Mouse (Mus musculus): ENCODE results near the gene Sorcs2. TPM values are rescaled to one million over a fixed set of nuclear protein-coding genes. Genes with fewer than 3 reads are reported as not detected.
A peak's percentile ranks its signal among the peaks of the same experiment; 100 is the strongest.

The Sorcs2 gene
- polyA plus RNA-seq, 1 experiment from 2014 or later: 21.2 TPM

DNA sequence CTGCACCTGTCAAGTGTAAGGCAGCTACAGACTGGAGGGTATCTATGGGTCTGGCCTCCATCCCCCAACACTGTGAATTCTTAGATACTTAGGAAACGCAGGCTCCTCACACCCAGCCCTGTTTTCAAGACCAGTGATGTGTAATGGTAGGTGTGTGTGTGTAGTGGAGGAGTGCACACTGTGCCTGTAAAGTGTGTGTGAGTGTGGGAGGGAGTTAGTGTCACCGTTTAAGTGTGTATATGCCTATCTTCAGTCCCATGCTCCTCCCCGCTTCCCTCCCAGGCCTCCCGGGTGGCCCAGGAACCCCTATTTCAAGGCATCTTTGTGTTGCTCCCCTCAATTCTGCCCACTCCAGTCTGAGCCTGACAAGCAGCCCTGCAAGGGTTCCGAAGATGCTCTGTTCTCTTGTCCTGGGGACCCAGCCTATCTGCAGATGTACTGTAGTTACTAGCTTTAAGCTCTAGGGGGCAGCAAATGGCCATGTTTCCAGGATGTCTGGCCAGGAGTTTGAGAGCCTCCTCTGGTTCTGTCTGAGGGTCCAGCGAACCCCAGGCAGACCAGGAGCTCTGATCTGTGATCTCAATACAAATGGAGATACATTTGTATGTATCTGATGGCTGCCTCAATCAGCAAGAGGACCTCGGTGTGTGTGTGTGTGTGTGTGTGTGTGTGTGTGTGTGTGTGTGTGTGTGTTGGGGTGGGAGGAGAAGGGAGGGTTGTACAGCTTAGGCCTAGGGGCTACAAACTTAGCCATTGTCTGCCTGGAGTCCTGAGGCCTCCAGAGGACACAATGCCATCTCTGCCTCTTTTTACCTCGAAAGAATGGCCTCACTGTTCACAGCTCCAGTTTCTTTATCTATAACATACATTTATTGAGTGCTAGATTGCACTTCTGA lies 364.2 kb downstream of the Sorcs2 start:
- Histone ChIP-seq H3K4me3 (no peak overlapping the region), H3K9ac (no peak overlapping the region), H3K9me3 (no peaks in the 10 kb centered on the region), H3K36me3 (no peaks in the 10 kb centered on the region), H3K27ac (no peak overlapping the region), H3K27me3 (no peaks in the 10 kb centered on the region), H3K4me1 (no peaks in the 10 kb centered on the region), H3K4me2 (no peak overlapping the region)
- ATAC-seq (ENCODE audit: borderline replicate concordance, extremely low read depth, low FRiP score, low TSS enrichment): peak; percentile 60; the same call in 1 of the 2 replicates
- 34% methylated on average over 8 of the region's 8 CpGs for WGBS

DNA sequence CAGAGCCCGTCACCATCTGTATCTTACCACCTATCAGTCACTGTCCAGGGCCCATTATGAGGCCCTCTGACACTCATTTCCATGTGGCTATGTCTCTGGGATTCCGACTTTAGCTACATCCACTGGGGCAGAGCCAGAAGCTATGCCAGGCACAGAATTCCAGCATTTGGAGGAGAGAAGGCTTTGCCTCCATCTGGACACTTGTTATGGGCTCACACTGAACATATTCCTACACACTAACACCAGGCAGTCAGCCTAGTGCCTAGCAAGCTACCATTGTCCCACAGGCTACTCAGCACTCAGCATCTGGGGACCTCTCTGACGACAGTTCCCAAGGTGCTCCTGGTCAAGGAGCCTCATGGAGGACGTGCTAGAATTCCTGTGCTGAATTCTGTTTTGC lies 372.9 kb downstream of the Sorcs2 start:
- H3K4me3 ChIP-seq: no peak overlapping the region
- H3K4me2 ChIP-seq: no peak overlapping the region
- WGBS: 78% methylated on average over 4 of the region's 4 CpGs
- no peaks in the 10 kb centered on the region for H3K36me3 ChIP-seq
- H3K4me1 ChIP-seq: no peaks in the 10 kb centered on the region
- H3K27ac ChIP-seq: no peak overlapping the region
- no peaks in the 10 kb centered on the region for H3K27me3 ChIP-seq
- no peak for ATAC-seq (ENCODE audit: borderline replicate concordance, extremely low read depth, low FRiP score, low TSS enrichment)
- no peaks in the 10 kb centered on the region for H3K9me3 ChIP-seq
- H3K9ac ChIP-seq: no peak overlapping the region

DNA sequence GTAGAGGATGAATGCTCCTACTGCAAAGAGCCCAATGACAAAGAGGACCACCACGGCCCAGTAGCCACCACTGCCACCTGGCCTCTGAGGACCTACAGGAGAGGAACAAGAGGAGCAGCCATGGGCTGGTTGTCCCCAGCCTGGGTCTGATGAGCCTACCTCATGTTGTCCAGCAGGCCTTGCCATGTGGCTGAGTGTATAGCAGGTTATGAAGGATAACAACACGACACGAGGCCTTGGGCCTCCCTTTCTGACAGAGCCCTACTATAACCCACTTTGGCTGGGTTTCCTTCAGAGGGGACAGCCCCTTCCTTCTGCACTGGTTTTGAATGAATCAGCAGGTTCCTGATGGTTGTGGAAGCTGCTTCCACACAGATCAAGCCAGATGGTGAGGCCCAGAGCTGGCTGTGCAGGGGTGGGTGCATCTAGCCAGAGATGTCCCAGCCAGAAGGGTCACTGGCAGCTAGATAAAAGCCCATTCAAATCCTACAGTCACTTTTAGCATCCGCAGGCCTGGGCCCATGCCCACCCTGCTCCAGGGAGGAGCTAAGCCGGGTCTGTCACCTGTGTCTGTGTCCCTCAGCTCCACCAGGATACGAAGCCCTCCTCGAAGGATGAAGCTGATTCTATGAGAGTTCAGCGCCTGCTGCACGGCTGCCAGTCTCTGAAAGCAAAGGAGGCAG lies 373.8 kb downstream of the Sorcs2 start:
- 83% methylated on average over 9 of the region's 9 CpGs for WGBS
- Histone ChIP-seq H3K4me2 (no peak overlapping the region), H3K4me1 (no peaks in the 10 kb centered on the region), H3K27ac (no peak overlapping the region), H3K4me3 (no peak overlapping the region), H3K9ac (no peak overlapping the region), H3K27me3 (no peaks in the 10 kb centered on the region), H3K9me3 (no peaks in the 10 kb centered on the region), H3K36me3 (peaks cover under 1% of the 10 kb centered on the region; the same call in 1 of the 2 replicates)
- no peak for ATAC-seq (ENCODE audit: borderline replicate concordance, extremely low read depth, low FRiP score, low TSS enrichment)

GRCm38 (mm10) chr5:36022361-36022760 lies 375.6 kb downstream of the Sorcs2 start:
- peaks cover 9% of the 10 kb centered on the region; the same call in 1 of the 2 replicates for H3K36me3 ChIP-seq
- H3K4me3 ChIP-seq: no peak overlapping the region
- ATAC-seq (ENCODE audit: borderline replicate concordance, extremely low read depth, low FRiP score, low TSS enrichment): no peak
- H3K4me1 ChIP-seq: no peaks in the 10 kb centered on the region
- 80% methylated on average over 1 of the region's 1 CpGs for WGBS
- no peak overlapping the region for H3K4me2 ChIP-seq
- no peaks in the 10 kb centered on the region for H3K27me3 ChIP-seq
- no peak overlapping the region for H3K27ac ChIP-seq
- H3K9ac ChIP-seq: no peak overlapping the region
- H3K9me3 ChIP-seq: no peaks in the 10 kb centered on the region

DNA sequence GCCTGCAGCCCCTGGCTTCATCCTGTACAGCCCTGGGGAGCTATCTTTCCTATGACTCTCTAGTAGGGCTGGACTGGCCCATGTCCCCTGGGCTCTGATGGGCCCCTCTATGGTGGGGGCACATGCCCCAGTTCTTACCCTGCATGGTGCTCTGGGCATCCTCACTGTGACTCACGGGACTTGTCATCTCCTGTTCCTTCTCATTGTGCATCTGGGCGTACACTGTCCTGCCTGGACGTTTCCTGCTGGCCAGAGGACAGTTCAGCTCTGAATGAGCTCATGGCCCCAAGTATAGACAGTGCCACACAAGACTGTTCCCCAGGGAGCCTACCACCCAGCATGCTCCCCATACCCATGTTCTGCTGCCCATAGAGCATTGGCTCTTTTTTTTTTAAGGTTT lies 376.8 kb downstream of the Sorcs2 start:
- Histone ChIP-seq H3K36me3 (peaks cover 9% of the 10 kb centered on the region; the same call in 1 of the 2 replicates), H3K27me3 (no peaks in the 10 kb centered on the region), H3K4me2 (no peak overlapping the region), H3K4me1 (no peaks in the 10 kb centered on the region), H3K4me3 (no peak overlapping the region), H3K9ac (no peak overlapping the region), H3K9me3 (no peaks in the 10 kb centered on the region), H3K27ac (no peak overlapping the region)
- no peak for ATAC-seq (ENCODE audit: borderline replicate concordance, extremely low read depth, low FRiP score, low TSS enrichment)
- WGBS: 74% methylated on average over 3 of the region's 3 CpGs

GRCm38 (mm10) chr5:36018366-36018765 lies 379.6 kb downstream of the Sorcs2 start:
- Histone ChIP-seq H3K27me3 (no peaks in the 10 kb centered on the region), H3K9ac (no peak overlapping the region), H3K4me2 (no peak overlapping the region), H3K27ac (no peak overlapping the region), H3K4me3 (no peak overlapping the region), H3K36me3 (peaks cover 9% of the 10 kb centered on the region; the same call in 1 of the 2 replicates), H3K9me3 (no peaks in the 10 kb centered on the region), H3K4me1 (no peaks in the 10 kb centered on the region)
- no peak for ATAC-seq (ENCODE audit: borderline replicate concordance, extremely low read depth, low FRiP score, low TSS enrichment)
- WGBS: 82% methylated on average over 3 of the region's 3 CpGs

GRCm38 (mm10) chr5:36009405-36009804 lies 388.5 kb downstream of the Sorcs2 start:
- H3K27me3 ChIP-seq: no peaks in the 10 kb centered on the region
- ATAC-seq (ENCODE audit: borderline replicate concordance, extremely low read depth, low FRiP score, low TSS enrichment): no peak
- WGBS: 71% methylated on average over 4 of the region's 4 CpGs

GRCm38 (mm10) chr5:36007649-36008048 lies 390.3 kb downstream of the Sorcs2 start:
- ATAC-seq (ENCODE audit: borderline replicate concordance, extremely low read depth, low FRiP score, low TSS enrichment): no peak
- 71% methylated on average over 10 of the region's 10 CpGs for WGBS
- no peak overlapping the region for H3K4me3 ChIP-seq

More at GRCm38 (mm10) chr5:36009405-36009804, 388.5 kb downstream of the Sorcs2 start:
- H3K4me3 ChIP-seq: no peak overlapping the region
- no peak overlapping the region for H3K9ac ChIP-seq
- no peak overlapping the region for H3K27ac ChIP-seq
- H3K36me3 ChIP-seq: 0 out of 2 replicates have a peak, but pooled peaks cover 1% of the 10 kb centered on the region
- no peak overlapping the region for H3K4me2 ChIP-seq
- no peaks in the 10 kb centered on the region for H3K4me1 ChIP-seq
- H3K9me3 ChIP-seq: no peaks in the 10 kb centered on the region

GRCm38 (mm10) chr5:36006586-36006985 lies 391.4 kb downstream of the Sorcs2 start:
- H3K27me3 ChIP-seq: no peaks in the 10 kb centered on the region
- no peaks in the 10 kb centered on the region for H3K4me1 ChIP-seq
- no peak overlapping the region for H3K9ac ChIP-seq
- no peak overlapping the region for H3K4me3 ChIP-seq
- H3K36me3 ChIP-seq: peaks cover 12% of the 10 kb centered on the region
- 68% methylated on average over 5 of the region's 5 CpGs for WGBS
- H3K4me2 ChIP-seq: no peak overlapping the region
- no peak overlapping the region for H3K27ac ChIP-seq
- no peaks in the 10 kb centered on the region for H3K9me3 ChIP-seq
- ATAC-seq (ENCODE audit: borderline replicate concordance, extremely low read depth, low FRiP score, low TSS enrichment): no peak

More at GRCm38 (mm10) chr5:36007649-36008048, 390.3 kb downstream of the Sorcs2 start:
- Histone ChIP-seq H3K4me1 (no peaks in the 10 kb centered on the region), H3K27me3 (no peaks in the 10 kb centered on the region), H3K9ac (no peak overlapping the region), H3K9me3 (no peaks in the 10 kb centered on the region), H3K36me3 (peaks cover 7% of the 10 kb centered on the region), H3K27ac (no peak overlapping the region), H3K4me2 (no peak overlapping the region)

GRCm38 (mm10) chr5:36006106-36006505 lies 391.8 kb downstream of the Sorcs2 start:
- no peak overlapping the region for H3K4me2 ChIP-seq
- no peak for ATAC-seq (ENCODE audit: borderline replicate concordance, extremely low read depth, low FRiP score, low TSS enrichment)
- no peak overlapping the region for H3K9ac ChIP-seq
- WGBS: 55% methylated on average over 8 of the region's 8 CpGs
- peaks cover 16% of the 10 kb centered on the region for H3K36me3 ChIP-seq
- no peaks in the 10 kb centered on the region for H3K27me3 ChIP-seq
- no peak overlapping the region for H3K4me3 ChIP-seq
- no peak overlapping the region for H3K27ac ChIP-seq
- H3K4me1 ChIP-seq: no peaks in the 10 kb centered on the region
- H3K9me3 ChIP-seq: no peaks in the 10 kb centered on the region

DNA sequence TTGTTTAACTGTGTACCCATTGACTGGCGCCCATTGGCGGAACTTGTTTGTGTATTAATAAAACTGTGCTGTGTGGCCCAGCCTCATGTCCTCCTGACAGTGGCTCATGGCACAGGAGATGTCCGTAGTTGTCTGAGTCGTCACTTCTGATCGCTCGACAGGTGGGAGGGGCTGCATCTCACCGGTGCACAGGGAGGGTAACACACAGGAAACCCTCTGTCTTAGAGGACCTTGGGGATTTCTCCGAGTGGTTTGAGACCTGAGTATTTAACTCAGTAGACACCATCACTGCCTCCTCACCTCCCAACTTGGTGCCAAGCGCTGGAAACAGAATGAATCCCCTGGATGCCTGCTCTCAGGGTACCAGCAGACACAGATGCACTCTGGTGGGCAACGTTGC lies 394.1 kb downstream of the Sorcs2 start:
- peaks cover 34% of the 10 kb centered on the region for H3K36me3 ChIP-seq
- no peak overlapping the region for H3K4me3 ChIP-seq
- H3K9ac ChIP-seq: no peak overlapping the region
- no peaks in the 10 kb centered on the region for H3K27me3 ChIP-seq
- H3K4me1 ChIP-seq: no peaks in the 10 kb centered on the region
- ATAC-seq (ENCODE audit: borderline replicate concordance, extremely low read depth, low FRiP score, low TSS enrichment): no peak
- H3K4me2 ChIP-seq: no peak overlapping the region
- H3K9me3 ChIP-seq: no peaks in the 10 kb centered on the region
- H3K27ac ChIP-seq: no peak overlapping the region
- 75% methylated on average over 10 of the region's 10 CpGs for WGBS
